Mouse (Mus musculus): ENCODE data around the gene Gm3486. TPM values are rescaled to one million over a fixed set of nuclear protein-coding genes. Genes with fewer than 3 reads are reported as not detected.
"Not testable (repeated sequence)": the region's sequence is repeated elsewhere in the genome, so short reads cannot be mapped to it uniquely, and the experiment has no call there.

The Gm3486 gene
- not detected for total RNA-seq (2021)

- DNase-seq; intact Hi-C loops (cut with DNase I): not testable (repeated sequence)
Measured at GRCm38 (mm10) chr14:41489385-41489784, at the start of gene Gm3486. Gene Gm3486 (minus strand): TSS chr14:41489485.

- intact Hi-C loops (cut with DNase I); DNase-seq: not testable (repeated sequence)
Measured at GRCm38 (mm10) chr14:41524695-41525094, 35.4 kb upstream of the Gm3486 start.

GRCm38 (mm10) chr14:41520683-41521082, 31.4 kb upstream of the Gm3486 start:
- DNase-seq; intact Hi-C loops (cut with DNase I): not testable (repeated sequence)

GRCm38 (mm10) chr14:41453418-41453817, 35.9 kb downstream of the Gm3486 start, which contains the start of gene Gm7954:
Gene Gm7954 (minus strand): TSS chr14:41453518.
- intact Hi-C loops (cut with DNase I); DNase-seq: not testable (repeated sequence)

Other genes with a start within 250 kb of the Gm3486 start
- not detected for gene Gm2832, start 210.7 kb downstream of the Gm3486 start, total RNA-seq (2021)
- not detected for gene Gm5798, start 140.9 kb downstream of the Gm3486 start, total RNA-seq (2021)
- gene Gm7945, start 103.1 kb downstream of the Gm3486 start, total RNA-seq (2021), result not detected
- gene Gm6482, start 81.2 kb downstream of the Gm3486 start, total RNA-seq (2021), result not detected
- not detected for gene Gm7954, start 36.0 kb downstream of the Gm3486 start, total RNA-seq (2021)
- not detected for gene Gm7970, start 66.1 kb upstream of the Gm3486 start, total RNA-seq (2021)
- gene 1700049E17Rik2, start 83.7 kb upstream of the Gm3486 start, total RNA-seq (2021), result not detected
- gene Gm3072, start 135.1 kb upstream of the Gm3486 start, total RNA-seq (2021), result not detected
- not detected for gene Gm3676, start 157.0 kb upstream of the Gm3486 start, total RNA-seq (2021)
- not detected for gene Gm8068, start 212.4 kb upstream of the Gm3486 start, total RNA-seq (2021)

Data from heart, postnatal 10 days (tissue).